7 mouse cellular contexts compared by ENCODE assay signal in the genomic region with DNA sequence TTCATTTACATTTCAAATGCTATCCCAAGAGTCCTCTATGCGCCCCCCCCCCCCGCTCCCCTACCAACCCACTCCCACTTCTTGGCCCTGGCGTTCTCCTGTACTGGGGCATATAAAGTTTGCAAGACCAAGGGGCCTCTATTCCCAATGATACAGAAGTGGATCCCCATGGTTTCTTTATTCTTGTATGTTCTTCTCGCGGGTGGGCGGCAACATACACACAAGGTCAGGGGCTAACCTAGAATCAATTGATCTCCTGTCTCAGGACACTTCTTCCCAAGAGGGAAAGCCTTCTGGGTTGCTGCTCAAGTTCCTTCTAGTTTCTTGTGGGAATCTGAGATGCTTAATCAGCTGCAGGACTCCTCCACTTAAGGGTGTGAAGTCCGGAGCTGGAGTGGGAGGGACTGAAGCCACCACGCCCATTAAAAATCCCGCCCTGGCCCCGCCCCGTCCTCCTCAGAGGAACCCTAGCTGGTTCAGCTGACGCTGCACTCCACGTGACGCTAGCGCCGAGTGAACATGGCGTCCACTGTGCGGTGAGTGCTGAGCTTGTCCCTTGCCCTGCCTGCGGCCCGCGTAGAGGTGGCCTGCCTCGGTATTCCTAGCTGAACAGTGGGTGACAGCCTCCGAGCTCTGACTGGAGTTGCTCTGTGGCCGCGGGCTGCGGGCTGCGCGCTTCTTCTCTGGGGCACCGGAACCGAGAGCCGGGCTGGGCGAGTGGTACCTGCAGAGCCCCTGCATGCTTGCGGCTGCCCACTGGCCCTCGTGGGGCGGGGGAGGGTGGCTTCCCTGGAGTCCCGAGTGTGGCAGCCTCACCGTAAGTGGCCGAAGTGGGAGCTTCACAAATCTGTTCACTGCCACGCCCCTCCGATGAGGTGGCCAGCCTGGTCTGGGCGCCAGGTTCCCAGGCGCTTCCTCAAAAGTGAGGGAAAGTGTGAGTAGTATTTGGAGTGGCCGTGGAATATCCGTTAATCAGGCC. TPM values are rescaled to one million over a fixed set of nuclear protein-coding genes. Genes with fewer than 3 reads are reported as not detected.
A peak's percentile ranks its signal among the peaks of the same experiment; 100 is the strongest.
DNase-seq lines count a peak whose midpoint lies in the region; ATAC-seq lines count a peak whose summit lies in the region.

A gene (plus strand): TSS at position 461 of the 979 bp plus-strand sequence.

- ATAC-seq in intestine, embryonic 16.5 days: peak; percentile 95
- peak; percentile 94 for ATAC-seq in midbrain, embryonic 13.5 days

- peak within 1 kb of the TSS; percentile 88 for H3K9ac ChIP-seq in intestine, embryonic 16.5 days (ENCODE audit: low read depth, low read length)
- peak within 1 kb of the TSS; percentile 78 for H3K9ac ChIP-seq in midbrain, embryonic 13.5 days (replicated peaks)

- no peaks in the 10 kb centered on the region for H3K27me3 ChIP-seq in intestine, embryonic 16.5 days (replicated peaks; ENCODE audit: control insufficient read depth, insufficient read depth, low read length)
- peaks cover 7% of the 10 kb centered on the region; the same call in 1 of the 2 replicates for H3K27me3 ChIP-seq in limb, embryonic 10.5 days (ENCODE audit: low read depth, poor library complexity, severe bottlenecking)
- no peaks in the 10 kb centered on the region; the same call in 1 of the 2 replicates for H3K27me3 ChIP-seq in midbrain, embryonic 13.5 days

- peak within 1 kb of the TSS; percentile 80 for H3K4me3 ChIP-seq in intestine, embryonic 16.5 days (ENCODE audit: low read length)
- peak within 1 kb of the TSS; percentile 96 for H3K4me3 ChIP-seq in limb, embryonic 10.5 days
- H3K4me3 ChIP-seq in midbrain, embryonic 13.5 days (replicated peaks): peak within 1 kb of the TSS; percentile 78

- peak; percentile 95 for DNase-seq in adrenal gland, postnatal 10 days
- peak; percentile 91 for DNase-seq in embryo, embryonic 9.5 days (ENCODE audit: extremely low spot score)
- peak; percentile 76 to 91 for DNase-seq in gastrocnemius, postnatal 4 days (ENCODE audit: low spot score in 2 of 2)
- DNase-seq in limb, embryonic 10.5 days (ENCODE audit: low spot score): peak; percentile 96
- DNase-seq in spleen, adult 12 weeks (ENCODE audit: low spot score): peak; percentile 17

- WGBS in intestine, embryonic 16.5 days: 6% methylated on average over 44 of the region's 44 CpGs
- WGBS in limb, embryonic 10.5 days: 6% methylated on average over 44 of the region's 44 CpGs
- 7% methylated on average over 44 of the region's 44 CpGs for WGBS in midbrain, embryonic 13.5 days

- H3K9me3 ChIP-seq in intestine, embryonic 16.5 days (ENCODE audit: control insufficient read depth, low read length): no peaks in the 10 kb centered on the region
- no peaks in the 10 kb centered on the region for H3K9me3 ChIP-seq in limb, embryonic 10.5 days (replicated peaks)
- H3K9me3 ChIP-seq in midbrain, embryonic 13.5 days: no peaks in the 10 kb centered on the region; the same call in 1 of the 2 replicates

- H3K36me3 ChIP-seq in intestine, embryonic 16.5 days (ENCODE audit: control insufficient read depth, insufficient read depth, low read length): no peaks in the 10 kb centered on the region
- 0 out of 2 replicates have a peak, but pooled peaks cover 2% of the 10 kb centered on the region for H3K36me3 ChIP-seq in limb, embryonic 10.5 days
- no peaks in the 10 kb centered on the region for H3K36me3 ChIP-seq in midbrain, embryonic 13.5 days

- peaks cover 3% of the 10 kb centered on the region; the same call in 1 of the 2 replicates for H3K4me1 ChIP-seq in intestine, embryonic 16.5 days (ENCODE audit: control insufficient read depth, insufficient read depth, low read length)
- peaks cover 30% of the 10 kb centered on the region for H3K4me1 ChIP-seq in limb, embryonic 10.5 days
- H3K4me1 ChIP-seq in midbrain, embryonic 13.5 days (replicated peaks): peaks cover 32% of the 10 kb centered on the region

- peak within 1 kb of the TSS; percentile 59 for H3K4me2 ChIP-seq in intestine, embryonic 16.5 days (ENCODE audit: low read depth, low read length)
- H3K4me2 ChIP-seq in midbrain, embryonic 13.5 days (replicated peaks): peak within 1 kb of the TSS; percentile 73

- peak within 1 kb of the TSS; percentile 14; the same call in 1 of the 2 replicates for H3K27ac ChIP-seq in intestine, embryonic 16.5 days (ENCODE audit: low read length)
- H3K27ac ChIP-seq in limb, embryonic 10.5 days: peak within 1 kb of the TSS; percentile 85
- H3K27ac ChIP-seq in midbrain, embryonic 13.5 days: no peak within 1 kb of the TSS

RNA-seq across cellular contexts. Expression of the gene that starts here (rescaled TPM):
- total RNA-seq in adrenal gland, postnatal 10 days (2021): 10 to 100 TPM; 56.6 to 58.9 TPM
- 10 to 100 TPM; 33.0 to 39.9 TPM for total RNA-seq in gastrocnemius, postnatal 4 days (2021)
- polyA plus RNA-seq in intestine, embryonic 16.5 days (2015; fragmentation: Nextera tagmentation; extraction: Ambion mirVana): 125 and 135 TPM in 2 replicates
- 75.2 and 75.8 TPM in 2 replicates for polyA plus RNA-seq in limb, embryonic 10.5 days (2016; fragmentation: Nextera tagmentation; extraction: Ambion mirVana)
- polyA plus RNA-seq in midbrain, embryonic 13.5 days (2015; fragmentation: Nextera tagmentation; extraction: Ambion mirVana): 55.5 and 56.0 TPM in 2 replicates

Comparison
In these comparisons a context has a peak if more than half of its experiments do, and no peak if none do; other contexts are left out.
1. DNase-seq: peak in every context shown above with its lines; median percentile 96 in limb, embryonic 10.5 days; 95 in adrenal gland, postnatal 10 days; 91 in embryo, embryonic 9.5 days; 84 in gastrocnemius, postnatal 4 days; 17 in spleen, adult 12 weeks.